Mouse (Mus musculus) heart, adult 2 months (tissue): ENCODE measurements around the gene Fut9. TPM values are rescaled to one million over a fixed set of nuclear protein-coding genes. Genes with fewer than 3 reads are reported as not detected.

Experiments
- DNase-seq, 2 experiments: peaks; one replicate each; pipeline ENCODE4 v3.0.0; 2021
- H3K27ac ChIP-seq: fragments of 200-600 bp; 2 replicates; pipeline ENCODE4 v1.8.1; 2022
- H3K27me3 ChIP-seq: fragments of 200-500 bp; 2 replicates; pipeline ENCODE4 v1.6.1; 2012; ENCODE audit warnings: mild to moderate bottlenecking, low read length, inconsistent platforms, mixed read lengths; ENCODE audit not compliant: control insufficient read depth, insufficient read depth
- H3K36me3 ChIP-seq: fragments of 200-500 bp; 2 replicates; pipeline ENCODE4 v1.6.1; 2012; ENCODE audit warnings: low read length, inconsistent platforms; ENCODE audit not compliant: control insufficient read depth, insufficient read depth
- H3K4me1 ChIP-seq: fragments of 200-500 bp; 2 replicates; pipeline ENCODE4 v1.6.1; 2011; ENCODE audit warnings: low read length; ENCODE audit not compliant: control insufficient read depth, insufficient read depth
- H3K4me3 ChIP-seq: fragments of 200-600 bp; 2 replicates; pipeline ENCODE4 v1.8.1; 2022
- H3K79me2 ChIP-seq: fragments of 200-500 bp; replicated peaks from 2 replicates; pipeline ENCODE4 v1.6.1; 2012; ENCODE audit warnings: mild to moderate bottlenecking, inconsistent platforms, low read length, moderate library complexity, mixed read lengths; ENCODE audit not compliant: control insufficient read depth, insufficient read depth
- H3K9ac ChIP-seq: fragments of 200-500 bp; 2 replicates; pipeline ENCODE4 v1.6.1; 2012; ENCODE audit warnings: low read depth, mild to moderate bottlenecking, control low read depth, inconsistent platforms, low read length, mixed read lengths
- CTCF ChIP-seq: fragments of 200-600 bp; IDR thresholded peaks from 2 replicates; pipeline ENCODE4 v1.8.1; 2022; ENCODE audit warnings: antibody characterized with exemption, mild to moderate bottlenecking, moderate library complexity
- EP300 ChIP-seq: fragments of 200-500 bp; IDR thresholded peaks from 2 replicates; pipeline ENCODE4 v1.6.1; 2011; ENCODE audit warnings: low read depth, low read length, control low read depth; ENCODE audit not compliant: insufficient read depth
- POLR2A ChIP-seq: fragments of 200-500 bp; IDR thresholded peaks from 2 replicates; pipeline ENCODE4 v1.6.1; 2011; ENCODE audit warnings: mild to moderate bottlenecking, low read depth, low read length, control low read depth; ENCODE audit not compliant: insufficient read depth
- WGBS: fragments of 180-500 bp; shearing (Covaris S2); methylation state at CpG from one replicate; pipeline ENCODE4 v1.1.7; 2018; 5-methylcytosine and 5-hydroxymethylcytosine counted together
- intact Hi-C: fragments of 180-260 bp; cut with DNase I; formaldehyde crosslinking; loops from one replicate; pipeline ENCODE4 v1.15.1; 2025
- polyA plus RNA-seq: library from polyadenylated mRNA; depleted of rRNA; stranded (reverse); fragments of >200 nt; gene quantifications from 2 replicates; pipeline ENCODE4 v1.2.3, GENCODE M21; 2012
- total RNA-seq, 2 experiments: library from RNA; stranded (reverse); gene quantifications; 2 replicates each; pipeline ENCODE4 v1.2.3; 2021

Fut9 gene
- total and polyA plus RNA-seq, 3 experiments = 0.02 TPM; not detected in 2

DNA sequence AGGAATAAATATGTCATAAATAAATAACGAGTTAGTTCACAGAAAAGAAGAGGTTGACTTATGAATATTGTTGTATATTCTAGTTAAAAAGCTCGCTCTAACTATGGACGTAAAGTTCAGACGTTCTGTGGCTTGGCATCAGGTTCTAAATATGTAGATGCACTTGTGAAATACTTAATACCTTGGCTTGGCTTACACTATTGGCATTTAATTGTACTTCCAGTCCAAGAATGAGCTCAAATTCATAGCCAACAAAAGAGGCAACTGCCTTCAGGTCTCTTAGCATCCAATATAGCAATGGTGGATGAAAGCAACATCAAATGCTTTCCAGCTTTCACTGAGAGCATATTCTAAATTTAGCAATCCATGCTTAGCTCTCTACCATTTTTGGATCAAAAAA lies 182.7 kb downstream of the Fut9 start:
- Histone ChIP-seq H3K36me3 (no peaks in the 10 kb centered on the region), H3K27ac (no peak overlapping the region), H3K79me2 (no peaks in the 10 kb centered on the region), H3K4me3 (no peak overlapping the region), H3K27me3 (no peaks in the 10 kb centered on the region), H3K9ac (no peak overlapping the region), H3K4me1 (no peaks in the 10 kb centered on the region)
- TF ChIP-seq POLR2A = no peak
- TF ChIP-seq CTCF = no peak
- TF ChIP-seq EP300 = no peak
- intact Hi-C loops = no loop called here
- DNase-seq = no peak
- WGBS = 72% methylated on average over 4 of the region's 4 CpGs

- intact Hi-C loops = no loop called here
- no peaks in the 10 kb centered on the region for H3K36me3 ChIP-seq
- no peak overlapping the region for H3K27ac ChIP-seq
- no peaks in the 10 kb centered on the region for H3K27me3 ChIP-seq
- no peak overlapping the region for H3K9ac ChIP-seq
- 81% methylated on average over 5 of the region's 5 CpGs for WGBS
- no peaks in the 10 kb centered on the region for H3K4me1 ChIP-seq
- DNase-seq = no peak
- no peak for TF ChIP-seq EP300
- TF ChIP-seq POLR2A = no peak
- TF ChIP-seq CTCF = no peak
- H3K4me3 ChIP-seq = no peak overlapping the region
- no peaks in the 10 kb centered on the region for H3K79me2 ChIP-seq
These were observed 186.6 kb downstream of the Fut9 start for GRCm38 (mm10) chr4:25613426-25613825.

GRCm38 (mm10) chr4:25610481-25610880 lies 189.6 kb downstream of the Fut9 start:
- H3K27me3 ChIP-seq = no peaks in the 10 kb centered on the region
- intact Hi-C loops = no loop called here
- TF ChIP-seq CTCF = no peak
- no peak for TF ChIP-seq EP300
- no peak for TF ChIP-seq POLR2A
- H3K79me2 ChIP-seq = no peaks in the 10 kb centered on the region
- H3K4me3 ChIP-seq = no peak overlapping the region
- DNase-seq = no peak
- no peaks in the 10 kb centered on the region for H3K36me3 ChIP-seq
- 46% methylated on average over 2 of the region's 2 CpGs for WGBS
- no peak overlapping the region for H3K27ac ChIP-seq
- no peaks in the 10 kb centered on the region for H3K4me1 ChIP-seq
- H3K9ac ChIP-seq = no peak overlapping the region

GRCm38 (mm10) chr4:25593218-25593617 lies 206.8 kb downstream of the Fut9 start:
- H3K79me2 ChIP-seq = no peaks in the 10 kb centered on the region
- H3K27ac ChIP-seq = no peak overlapping the region
- 65% methylated on average over 4 of the region's 4 CpGs for WGBS
- no peaks in the 10 kb centered on the region for H3K36me3 ChIP-seq
- no peak overlapping the region for H3K4me3 ChIP-seq
- no peak for DNase-seq
- no peaks in the 10 kb centered on the region for H3K4me1 ChIP-seq
- H3K9ac ChIP-seq = no peak overlapping the region
- H3K27me3 ChIP-seq = no peaks in the 10 kb centered on the region
- intact Hi-C loops = no loop called here
- TF ChIP-seq CTCF = no peak
- no peak for TF ChIP-seq EP300
- no peak for TF ChIP-seq POLR2A
